Mouse (Mus musculus) spleen, embryonic (tissue): ENCODE results near the gene Artn.

Experiments used
- CTCF ChIA-PET: fragments of 350-600 bp; sonication (Branson Sonifier 250); formaldehyde crosslinking; loops from one replicate; lab custom pipeline; 2022; lab: Charles Lee

Gene Artn

GRCm38 (mm10) chr4:117890750-117891149 lies 38.8 kb downstream of the Artn start:
- CTCF ChIA-PET = no interaction called here

- CTCF ChIA-PET = no interaction called here
Observed at GRCm38 (mm10) chr4:117890031-117890430, 39.5 kb downstream of the Artn start.

GRCm38 (mm10) chr4:117889471-117889870 lies 40.1 kb downstream of the Artn start:
- CTCF ChIA-PET = no interaction called here

- CTCF ChIA-PET = no interaction called here
Observed at GRCm38 (mm10) chr4:117887920-117888319, 41.6 kb downstream of the Artn start.

GRCm38 (mm10) chr4:117887133-117887532 lies 42.4 kb downstream of the Artn start, which contains the start of gene Atp6v0b:
Gene Atp6v0b, minus strand, starts transcription at chr4:117887333.
- CTCF ChIA-PET = no interaction called here

- CTCF ChIA-PET = no interaction called here
Observed at GRCm38 (mm10) chr4:117886644-117887043, 42.9 kb downstream of the Artn start.

- CTCF ChIA-PET = no interaction called here
Observed at GRCm38 (mm10) chr4:117885994-117886393, 43.6 kb downstream of the Artn start.

GRCm38 (mm10) chr4:117885093-117885492 lies 44.5 kb downstream of the Artn start:
- CTCF ChIA-PET = no interaction called here

- CTCF ChIA-PET = no interaction called here
Observed at GRCm38 (mm10) chr4:117884146-117884545, 45.4 kb downstream of the Artn start.

GRCm38 (mm10) chr4:117882701-117883691 lies 46.6 kb downstream of the Artn start, which contains the start of gene B4galt2:
Gene B4galt2, minus strand, starts transcription at chr4:117883487.
- CTCF ChIA-PET = no interaction called here

- CTCF ChIA-PET = no interaction called here
Observed at GRCm38 (mm10) chr4:117878703-117879102, 50.9 kb downstream of the Artn start.

GRCm38 (mm10) chr4:117878301-117878700 lies 51.3 kb downstream of the Artn start:
- CTCF ChIA-PET = no interaction called here
